In genomic region chr19:12501370-12502347, GRCm38 (mm10) we compare ENCODE assay signal across 8 mouse cellular contexts. TPM values are rescaled to one million over a fixed set of nuclear protein-coding genes. Genes with fewer than 3 reads are reported as not detected.
DNase-seq lines count a peak whose midpoint lies in the region; ATAC-seq and TF ChIP-seq lines count a peak whose summit lies in the region.

Dtx4 (minus strand) TSS chr19:12501454.

- peak within 1 kb of the TSS; percentile 100 for H3K4me2 ChIP-seq in heart, embryonic 15.5 days
- peak within 1 kb of the TSS; percentile 56 for H3K4me2 ChIP-seq in liver, embryonic 14.5 days (ENCODE audit: low read depth)
- H3K4me2 ChIP-seq in neural tube, embryonic 11.5 days (ENCODE audit: low read depth), result peak within 1 kb of the TSS; percentile 52
- H3K4me2 ChIP-seq in stomach, postnatal 0 days (replicated peaks; ENCODE audit: low read depth), result peak within 1 kb of the TSS; percentile 95

- H3K27ac ChIP-seq in forebrain, embryonic 10.5 days, result peak within 1 kb of the TSS; percentile 98
- peak within 1 kb of the TSS; percentile 81 for H3K27ac ChIP-seq in heart, embryonic 15.5 days
- no peak within 1 kb of the TSS for H3K27ac ChIP-seq in liver, embryonic 14.5 days
- peak within 1 kb of the TSS; percentile 97 for H3K27ac ChIP-seq in neural tube, embryonic 11.5 days (ENCODE audit: low read depth, low read length)
- H3K27ac ChIP-seq in stomach, postnatal 0 days (replicated peaks), result peak within 1 kb of the TSS; percentile 95

- peak; percentile 96 for DNase-seq in CD4-positive, CD25-positive, alpha-beta regulatory T cell, adult 2 months (ENCODE audit: low read depth, low spot score)
- DNase-seq in c-Kit-negative CD71-positive TER-119-positive erythroid progenitor cells, embryonic 14.5 days (ENCODE audit: low read depth, low spot score), result peak; percentile 12
- peak; percentile 95 for DNase-seq in forebrain, embryonic 10.5 days (ENCODE audit: extremely low spot score, low spot score)
- peak; percentile 95 to 99 for DNase-seq in kidney, postnatal 25 days
- DNase-seq in liver, embryonic 14.5 days (ENCODE audit: low read depth in 3 of 3, low spot score in 3 of 3), result peak; percentile 62 to 71 (median 67)
- DNase-seq in neural tube, embryonic 11.5 days (ENCODE audit: low spot score), result peak; percentile 95
- DNase-seq in stomach, postnatal 0 days (ENCODE audit: low spot score), result peak; percentile 95

- WGBS in forebrain, embryonic 10.5 days, result under 1% methylated on average over 78 of the region's 80 CpGs
- WGBS in heart, embryonic 15.5 days, result under 1% methylated on average over 80 of the region's 80 CpGs
- under 1% methylated on average over 80 of the region's 80 CpGs for WGBS in liver, embryonic 14.5 days (ENCODE audit: insufficient replicate concordance)
- WGBS in neural tube, embryonic 11.5 days, result under 1% methylated on average over 79 of the region's 80 CpGs
- WGBS in stomach, postnatal 0 days, result under 1% methylated on average over 49 of the region's 80 CpGs

- H3K36me3 ChIP-seq in forebrain, embryonic 10.5 days (replicated peaks), result peaks cover 23% of the 10 kb centered on the region
- H3K36me3 ChIP-seq in heart, embryonic 15.5 days, result no peaks in the 10 kb centered on the region
- H3K36me3 ChIP-seq in liver, embryonic 14.5 days (replicated peaks; ENCODE audit: control insufficient read depth, insufficient read depth, low read depth), result no peaks in the 10 kb centered on the region
- no peaks in the 10 kb centered on the region for H3K36me3 ChIP-seq in neural tube, embryonic 11.5 days (ENCODE audit: control insufficient read depth, insufficient read depth, low read length)
- H3K36me3 ChIP-seq in stomach, postnatal 0 days (ENCODE audit: control insufficient read depth, insufficient read depth, low read length), result no peaks in the 10 kb centered on the region

- no peak for TF ChIP-seq EP300 in liver, embryonic 14.5 days (IDR thresholded peaks at IDR 0.05; ENCODE audit: low read depth)
- TF ChIP-seq EP300 in stomach, postnatal 0 days (optimal IDR thresholded peaks at IDR 0.05), result no peak

- TF ChIP-seq CTCF in liver, embryonic 14.5 days (IDR thresholded peaks at IDR 0.05; ENCODE audit: low read depth), result peak; percentile 91
- TF ChIP-seq CTCF in stomach, postnatal 0 days (IDR thresholded peaks at IDR 0.05; ENCODE audit: low read depth), result peak; percentile 99

- H3K9me3 ChIP-seq in forebrain, embryonic 10.5 days, result no peaks in the 10 kb centered on the region
- H3K9me3 ChIP-seq in heart, embryonic 15.5 days (replicated peaks), result no peaks in the 10 kb centered on the region
- H3K9me3 ChIP-seq in liver, embryonic 14.5 days (ENCODE audit: control insufficient read depth, low read length), result no peaks in the 10 kb centered on the region
- no peaks in the 10 kb centered on the region for H3K9me3 ChIP-seq in neural tube, embryonic 11.5 days (ENCODE audit: control insufficient read depth, low read length)
- H3K9me3 ChIP-seq in stomach, postnatal 0 days (ENCODE audit: control insufficient read depth, low read length), result no peaks in the 10 kb centered on the region

- H3K9ac ChIP-seq in heart, embryonic 15.5 days, result peak within 1 kb of the TSS; percentile 80
- H3K9ac ChIP-seq in liver, embryonic 14.5 days (replicated peaks), result no peak within 1 kb of the TSS; the same call in 1 of the 2 replicates
- peak within 1 kb of the TSS; percentile 99 for H3K9ac ChIP-seq in neural tube, embryonic 11.5 days (ENCODE audit: low read length)
- peak within 1 kb of the TSS; percentile 92 for H3K9ac ChIP-seq in stomach, postnatal 0 days (ENCODE audit: low read length)

- H3K4me3 ChIP-seq in forebrain, embryonic 10.5 days, result peak within 1 kb of the TSS; percentile 93
- peak within 1 kb of the TSS; percentile 82 for H3K4me3 ChIP-seq in heart, embryonic 15.5 days
- H3K4me3 ChIP-seq in liver, embryonic 14.5 days (ENCODE audit: insufficient read depth in 1 of 2, low read depth in 2 of 2, low read length in 2 of 2), result peak within 1 kb of the TSS; percentile 53 to 65
- H3K4me3 ChIP-seq in neural tube, embryonic 11.5 days (ENCODE audit: low read depth, low read length), result peak within 1 kb of the TSS; percentile 89
- H3K4me3 ChIP-seq in stomach, postnatal 0 days (ENCODE audit: low read depth, low read length), result peak within 1 kb of the TSS; percentile 72

- H3K27me3 ChIP-seq in forebrain, embryonic 10.5 days (ENCODE audit: poor library complexity, severe bottlenecking), result no peaks in the 10 kb centered on the region
- H3K27me3 ChIP-seq in heart, embryonic 15.5 days, result peaks cover 22% of the 10 kb centered on the region
- peaks cover 11% of the 10 kb centered on the region for H3K27me3 ChIP-seq in liver, embryonic 14.5 days (ENCODE audit: control insufficient read depth, insufficient read depth, low read length)
- no peaks in the 10 kb centered on the region for H3K27me3 ChIP-seq in neural tube, embryonic 11.5 days (ENCODE audit: control insufficient read depth, insufficient read depth, low read length)
- H3K27me3 ChIP-seq in stomach, postnatal 0 days (ENCODE audit: control insufficient read depth, insufficient read depth, low read length), result no peaks in the 10 kb centered on the region

- peak; percentile 91 for ATAC-seq in heart, embryonic 15.5 days (replicated peaks; ENCODE audit: insufficient number of reproducible peaks, insufficient read depth, low FRiP score, low read depth)
- peak; percentile 86 for ATAC-seq in liver, embryonic 14.5 days (ENCODE audit: insufficient read depth)
- ATAC-seq in neural tube, embryonic 11.5 days (ENCODE audit: insufficient read depth, low FRiP score, low TSS enrichment), result peak; percentile 91
- peak; percentile 95 for ATAC-seq in stomach, postnatal 0 days (ENCODE audit: low FRiP score, low TSS enrichment)

- H3K4me1 ChIP-seq in forebrain, embryonic 10.5 days, result peaks cover 43% of the 10 kb centered on the region
- peaks cover 12% of the 10 kb centered on the region for H3K4me1 ChIP-seq in heart, embryonic 15.5 days (replicated peaks)
- H3K4me1 ChIP-seq in liver, embryonic 14.5 days (replicated peaks; ENCODE audit: control insufficient read depth in 2 of 2, insufficient read depth in 2 of 2, low read length in 1 of 2), result no peaks in the 10 kb centered on the region; a peak in 1 of 4 replicates
- H3K4me1 ChIP-seq in neural tube, embryonic 11.5 days (ENCODE audit: control insufficient read depth, insufficient read depth, low read length), result peaks cover 9% of the 10 kb centered on the region
- H3K4me1 ChIP-seq in stomach, postnatal 0 days (replicated peaks; ENCODE audit: control insufficient read depth, insufficient read depth), result no peaks in the 10 kb centered on the region; the same call in 1 of the 2 replicates

RNA-seq across cellular contexts. Expression of gene Dtx4, which starts in this region (rescaled TPM):
- 31.7 and 34.3 TPM in 2 replicates for polyA plus RNA-seq in forebrain, embryonic 10.5 days (2016; fragmentation: Nextera tagmentation; extraction: Ambion mirVana)
- polyA plus RNA-seq in heart, embryonic 15.5 days (2015; fragmentation: Nextera tagmentation; extraction: Ambion mirVana), result 2.5 and 4.5 TPM in 2 replicates
- 1.5 TPM in 2 replicates for polyA plus RNA-seq in liver, embryonic 14.5 days (2012; rRNA removed)
- polyA plus RNA-seq in liver, embryonic 14.5 days (2014; fragmentation: Nextera tagmentation; extraction: Ambion mirVana), result 1.6 and 1.9 TPM in 2 replicates
- polyA plus RNA-seq in neural tube, embryonic 11.5 days (2014; fragmentation: Nextera tagmentation; extraction: Ambion mirVana), result 60.1 and 71.8 TPM in 2 replicates
- 6.2 and 7.1 TPM in 2 replicates for polyA plus RNA-seq in stomach, postnatal 0 days (2015; fragmentation: Nextera tagmentation; extraction: Ambion mirVana)

Comparison
In these comparisons a context has a peak if more than half of its experiments do, and no peak if none do; other contexts are left out.
1. DNase-seq: peak in every context shown above with its lines; median percentile 97 in kidney, postnatal 25 days; 96 in CD4-positive, CD25-positive, alpha-beta regulatory T cell, adult 2 months; 95 in forebrain, embryonic 10.5 days; 95 in neural tube, embryonic 11.5 days; 95 in stomach, postnatal 0 days; 67 in liver, embryonic 14.5 days; 12 in c-Kit-negative CD71-positive TER-119-positive erythroid progenitor cells, embryonic 14.5 days.